Mouse (Mus musculus) adrenal gland, postnatal 10 days (tissue): ENCODE results near the gene Uggt2. TPM values are rescaled to one million over a fixed set of nuclear protein-coding genes. Genes with fewer than 3 reads are reported as not detected.

Source experiments
- DNase-seq: peaks from one replicate; pipeline ENCODE4 v3.0.0; 2021; ENCODE audit warnings: mixed read lengths
- long read RNA-seq, 2 experiments: library from polyadenylated mRNA; stranded (forward); transcript quantifications; one replicate each; pipeline ENCODE4 v2.0.0; 2021
- total RNA-seq, 2 experiments: library from RNA; stranded (reverse); gene quantifications; 2 replicates each; pipeline ENCODE4 v1.2.3; 2021

Gene Uggt2
- 10 to 100 TPM in 1 of 2 experiments, 1 to 10 TPM in 1; 9.7 to 11.6 TPM for total RNA-seq
- long read RNA-seq, experiment 1, full-length matches to known transcripts, result 1 of 2 reads
- long read RNA-seq, experiment 1, partial matches to known transcripts, result 0 of 2 reads
- long read RNA-seq, experiment 1, other reads (novel, unspliced or antisense), result 1 of 2 reads
- long read RNA-seq, experiment 2, partial matches to known transcripts, result 1 of 1 reads
- long read RNA-seq, experiment 2, other reads (novel, unspliced or antisense), result 0 of 1 reads

GRCm38 (mm10) chr14:119098851-119099569 lies at the start of gene Uggt2:
TSS of gene Uggt2 (minus strand) at chr14:119099430.
- peak; percentile 90 for DNase-seq

GRCm38 (mm10) chr14:119139381-119139950 lies 40.2 kb upstream of the Uggt2 start:
- no peak for DNase-seq

DNA sequence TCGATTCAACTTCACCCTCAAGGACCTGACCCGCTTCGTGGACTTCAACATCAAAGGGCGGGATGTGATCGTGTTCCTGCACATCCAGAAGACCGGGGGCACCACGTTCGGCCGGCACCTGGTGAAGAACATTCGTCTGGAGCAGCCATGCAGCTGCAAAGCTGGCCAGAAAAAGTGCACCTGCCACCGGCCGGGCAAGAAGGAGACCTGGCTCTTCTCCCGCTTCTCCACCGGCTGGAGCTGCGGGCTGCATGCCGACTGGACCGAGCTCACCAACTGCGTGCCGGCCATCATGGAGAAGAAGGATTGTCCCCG lies 39.5 kb upstream of the Uggt2 start:
- DNase-seq, result peak; percentile 29

DNA sequence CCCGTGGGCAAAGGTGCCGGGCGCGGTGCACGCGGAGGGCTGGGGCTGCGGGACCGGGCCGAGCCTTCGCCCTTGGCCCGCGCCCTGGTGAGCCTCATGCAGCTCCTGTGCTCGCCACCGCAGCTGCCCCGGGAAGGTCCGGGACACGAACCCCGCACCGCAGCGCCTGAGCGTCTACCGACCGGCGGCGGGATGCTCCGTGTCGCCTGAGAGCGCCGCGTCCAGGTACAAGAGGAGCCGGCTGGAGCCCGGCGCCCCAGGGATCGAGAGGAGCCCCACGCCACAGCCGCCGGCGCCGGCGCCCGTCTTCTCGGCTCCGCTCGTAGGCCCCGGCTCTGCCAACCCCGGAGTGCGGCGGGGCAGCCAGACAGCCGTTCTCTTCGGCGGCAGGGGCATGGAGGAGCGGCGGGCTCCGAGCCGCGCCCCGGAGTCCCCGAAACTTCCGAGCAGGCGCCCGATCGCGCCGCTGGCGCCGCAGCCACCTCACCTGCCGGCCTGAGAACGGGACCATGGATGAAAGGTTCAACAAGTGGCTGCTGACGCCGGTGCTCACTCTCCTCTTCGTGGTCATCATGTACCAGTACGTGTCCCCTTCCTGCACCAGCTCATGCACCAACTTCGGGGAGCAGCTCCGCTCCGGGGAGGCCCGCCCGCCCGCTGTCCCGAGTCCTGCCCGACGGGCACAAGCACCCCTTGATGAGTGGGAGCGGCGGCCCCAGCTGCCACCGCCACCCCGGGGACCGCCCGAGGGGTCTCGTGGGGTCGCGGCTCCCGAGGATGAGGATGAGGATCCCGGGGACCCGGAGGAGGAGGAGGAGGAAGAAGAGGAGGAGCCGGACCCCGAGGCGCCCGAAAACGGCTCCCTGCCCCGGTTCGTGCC lies 38.9 kb upstream of the Uggt2 start, which contains the start of gene Hs6st3:
Hs6st3 (plus strand) TSS at position 436 of the 880 bp plus-strand sequence.
- peak; percentile 40 for DNase-seq

GRCm38 (mm10) chr14:119137512-119137905 lies 38.3 kb upstream of the Uggt2 start:
- peak; percentile 80 for DNase-seq

GRCm38 (mm10) chr14:119127330-119127729 lies 28.1 kb upstream of the Uggt2 start:
- no peak for DNase-seq

DNA sequence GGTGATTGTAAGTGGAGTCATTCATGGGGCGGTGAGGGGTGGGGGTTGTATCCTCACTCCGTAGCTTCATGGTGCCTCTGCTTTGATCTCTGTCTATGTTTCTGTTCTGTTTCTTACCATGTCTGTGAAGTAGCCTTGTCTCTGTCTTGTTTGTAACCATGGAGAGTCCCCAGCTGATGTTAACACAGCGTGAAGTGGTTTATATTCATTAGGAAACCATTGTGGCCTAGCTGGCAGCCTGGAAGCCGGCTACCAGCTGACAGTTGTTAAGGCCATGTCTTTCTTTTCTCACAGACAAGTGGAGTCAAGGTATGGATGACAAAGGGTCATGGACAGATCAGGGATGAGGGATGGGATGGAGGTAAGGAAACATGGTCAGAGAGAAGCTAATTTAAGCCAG lies 26.6 kb upstream of the Uggt2 start:
- DNase-seq, result no peak

GRCm38 (mm10) chr14:119124061-119124460 lies 24.8 kb upstream of the Uggt2 start:
- peak; percentile 30 for DNase-seq

DNA sequence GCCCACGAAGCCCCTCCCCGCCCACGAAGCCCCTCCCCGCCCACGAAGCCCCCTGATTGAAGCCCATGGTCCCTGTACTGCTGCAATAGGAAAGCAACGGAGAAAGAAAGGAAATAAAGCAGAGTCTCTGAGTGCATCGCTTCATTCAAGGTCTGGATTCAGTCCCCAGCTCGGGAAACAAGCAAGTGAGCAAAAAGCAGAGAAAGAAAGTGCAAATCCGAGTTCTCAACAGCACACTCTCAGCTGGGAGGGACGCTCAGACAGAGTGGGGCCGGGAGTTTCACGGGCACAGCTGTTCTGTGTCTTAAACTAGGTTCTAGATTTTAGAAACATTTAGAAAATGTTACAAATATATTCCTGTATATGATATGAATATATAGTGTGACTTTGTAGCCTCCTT lies 24.4 kb upstream of the Uggt2 start:
- DNase-seq, result peak; percentile 6

GRCm38 (mm10) chr14:119112558-119112957 lies 13.3 kb upstream of the Uggt2 start:
- DNase-seq, result no peak

- no peak for DNase-seq
Observed at GRCm38 (mm10) chr14:119109776-119110218, 10.6 kb upstream of the Uggt2 start.

- no peak for DNase-seq
Observed at GRCm38 (mm10) chr14:119108776-119109301, 9.6 kb upstream of the Uggt2 start.

- DNase-seq, result no peak
Observed at GRCm38 (mm10) chr14:119107591-119107990, 8.4 kb upstream of the Uggt2 start.

DNA sequence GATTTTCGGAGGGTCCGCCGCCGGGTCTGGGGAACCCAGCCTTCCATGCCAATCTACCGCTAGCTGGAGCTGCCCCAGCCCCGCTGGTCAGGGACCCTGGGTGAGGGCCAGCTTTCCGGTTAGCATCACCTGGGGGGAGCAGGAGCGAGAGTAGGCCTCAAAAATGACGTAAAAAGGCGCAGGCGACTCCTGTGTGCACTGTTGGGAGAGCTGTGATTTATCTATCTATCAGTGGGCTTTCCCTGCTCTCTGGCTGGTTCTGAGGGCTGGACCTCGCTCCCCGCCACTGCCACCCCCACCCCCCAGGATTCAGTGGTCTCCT lies 301 bp upstream of the Uggt2 start:
- no peak for DNase-seq

GRCm38 (mm10) chr14:119061811-119062210 lies 37.4 kb downstream of the Uggt2 start:
- no peak for DNase-seq

DNA sequence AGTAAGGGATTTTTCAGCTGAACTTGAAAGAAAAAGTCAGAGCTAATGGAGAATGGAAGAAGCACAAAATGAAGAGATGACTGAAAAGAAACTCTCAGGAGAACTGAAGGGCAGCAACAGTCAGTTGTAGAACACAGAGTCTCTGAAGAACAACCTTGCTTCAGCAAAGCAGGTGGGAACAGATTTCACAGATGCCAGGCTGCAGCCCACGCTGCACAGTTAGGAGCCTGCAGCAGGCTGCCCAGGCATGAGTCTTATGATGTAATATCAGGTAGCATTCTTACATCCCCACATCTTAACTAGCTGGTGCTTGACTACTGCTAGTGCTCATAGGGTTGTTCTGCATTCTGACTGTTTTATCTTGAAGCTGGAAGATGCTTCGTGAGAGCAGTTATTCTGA lies 38.5 kb downstream of the Uggt2 start:
- DNase-seq, result no peak

DNA sequence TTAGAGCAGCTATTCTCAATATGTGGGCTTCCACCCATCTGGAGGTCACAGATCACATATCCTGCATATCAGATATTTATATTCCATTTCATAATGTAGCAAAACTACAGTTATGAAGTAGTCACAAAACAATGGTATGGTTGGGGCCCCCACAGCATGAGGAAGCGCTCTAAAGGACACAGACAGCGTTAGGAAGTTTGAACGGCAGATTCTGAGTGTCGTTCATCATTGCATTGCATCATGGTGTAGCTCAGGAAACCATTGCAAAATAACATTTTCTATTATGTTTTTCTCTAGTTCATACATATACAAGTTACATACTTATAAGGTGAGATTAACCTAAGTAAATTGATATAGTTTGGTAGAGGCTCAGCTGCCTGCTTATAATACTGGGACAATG lies 42.2 kb downstream of the Uggt2 start:
- no peak for DNase-seq

- DNase-seq, result no peak
Observed at GRCm38 (mm10) chr14:119052969-119053368, 46.3 kb downstream of the Uggt2 start.

DNA sequence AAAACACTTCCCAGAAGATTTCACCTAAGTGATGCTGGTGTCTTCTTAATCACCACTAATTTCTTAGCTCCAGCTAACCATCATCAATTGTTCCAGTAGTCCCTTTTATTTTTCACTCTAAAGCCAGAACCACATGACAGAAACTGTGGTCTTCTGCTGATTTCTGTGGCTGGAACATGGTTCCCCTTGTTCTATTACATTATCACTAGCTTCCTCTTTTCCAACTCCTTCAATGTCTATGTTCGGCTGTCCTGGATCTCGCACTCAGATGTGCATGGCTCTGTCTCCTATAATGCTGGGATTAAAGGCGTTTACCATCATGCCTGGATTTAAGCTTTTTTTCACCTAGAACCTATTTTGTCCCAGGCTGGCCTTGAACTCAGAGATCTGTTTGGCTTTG lies 46.9 kb downstream of the Uggt2 start:
- DNase-seq, result no peak

DNA sequence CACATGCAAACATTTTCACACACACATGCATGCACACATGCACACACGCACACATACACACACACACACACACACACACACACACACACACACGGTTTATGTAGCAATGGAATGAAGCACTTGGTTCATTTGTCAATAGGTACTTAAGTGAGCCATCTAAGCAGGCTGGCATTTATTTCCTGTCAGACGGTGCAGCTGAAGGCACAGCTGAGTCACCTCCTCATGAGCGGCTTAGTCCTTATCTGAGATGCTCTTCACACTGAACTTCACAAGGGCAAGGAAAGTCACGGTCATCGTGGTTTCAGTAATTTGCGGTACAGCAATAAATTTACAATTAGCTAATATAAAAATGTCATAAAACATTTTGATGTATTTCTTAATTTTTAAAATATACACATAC lies 55.5 kb downstream of the Uggt2 start:
- DNase-seq, result no peak

DNA sequence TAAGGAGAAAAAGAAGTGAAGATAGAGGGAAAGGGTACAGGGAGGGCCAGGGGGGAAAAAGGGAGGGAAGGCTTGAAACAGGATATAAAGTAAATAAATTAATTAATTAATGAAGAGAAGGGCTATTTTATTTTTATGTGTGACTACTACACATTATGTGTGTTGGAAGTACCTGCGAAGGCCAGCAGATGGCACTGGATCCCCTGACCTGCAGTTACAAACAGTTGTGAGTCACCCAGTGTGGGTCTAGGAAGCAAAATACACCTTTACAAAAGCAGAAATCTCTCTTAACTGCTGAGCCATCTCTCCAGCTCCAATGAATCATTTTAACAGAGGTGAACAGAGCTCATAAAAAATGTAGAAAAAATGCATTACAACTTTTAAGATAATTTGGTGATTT lies 59.0 kb downstream of the Uggt2 start:
- peak; percentile 62 for DNase-seq

GRCm38 (mm10) chr14:119037755-119038154 lies 61.5 kb downstream of the Uggt2 start:
- no peak for DNase-seq
